Mouse (Mus musculus) E14TG2a.4 (cell line): ENCODE measurements around the gene Syf2.

Source experiments
- CTCF ChIP-seq: conservative IDR thresholded peaks from 2 replicates; pipeline ENCODE4 v1.5.1; 2014; ENCODE audit warnings: low read length
- NANOG ChIP-seq: IDR thresholded peaks from 2 replicates; pipeline ENCODE4 v1.6.1; 2014; ENCODE audit warnings: borderline replicate concordance, low read length, mixed read lengths

GRCm38 (mm10) chr4:134929536-134929935, 1.2 kb upstream of the Syf2 start:
- no peak for TF ChIP-seq CTCF
- TF ChIP-seq NANOG = no peak
